Mouse (Mus musculus) left cerebral cortex, postnatal 36 days (tissue): ENCODE measurements at regions not wholly inside any gene's neighbourhood (a gene's known extent, or its start where the extent isn't known, plus 50 kb on each side); places are given as distances from the start of the nearest gene placed in this dataset.

ENCODE experiments used
- DNase-seq, 2 experiments: peaks; one replicate each; pipeline ENCODE4 v3.0.0; 2021 to 2022; ENCODE audit warnings: low spot score in 2 of 2, mixed read lengths in 1 of 2
- intact Hi-C: fragments of 180-260 bp; cut with DNase I; formaldehyde crosslinking; loops from one replicate; pipeline ENCODE4 v1.15.1; 2025

DNA sequence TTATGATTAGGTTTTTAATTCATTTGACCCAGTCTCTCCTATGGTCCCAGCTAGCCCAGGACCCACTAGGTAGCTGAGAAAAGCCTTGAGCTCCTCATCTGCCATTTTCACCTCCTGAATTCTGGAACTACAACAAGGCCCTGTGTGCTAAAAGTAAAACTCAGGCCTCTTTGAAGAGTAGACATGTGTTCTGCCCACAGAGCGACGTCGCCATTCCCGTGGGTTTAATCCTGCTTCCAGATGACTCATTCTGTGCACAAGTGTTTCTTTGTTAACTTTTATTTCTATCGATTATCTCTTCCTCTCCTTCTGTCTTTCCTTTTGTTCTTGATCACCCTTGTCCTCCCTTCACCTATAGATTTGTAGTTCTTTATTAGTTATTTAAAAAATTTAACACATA lies 1046.7 kb upstream of the Apob start:
- peak; percentile 4 to 8 for DNase-seq
- intact Hi-C loops: no loop called here

DNA sequence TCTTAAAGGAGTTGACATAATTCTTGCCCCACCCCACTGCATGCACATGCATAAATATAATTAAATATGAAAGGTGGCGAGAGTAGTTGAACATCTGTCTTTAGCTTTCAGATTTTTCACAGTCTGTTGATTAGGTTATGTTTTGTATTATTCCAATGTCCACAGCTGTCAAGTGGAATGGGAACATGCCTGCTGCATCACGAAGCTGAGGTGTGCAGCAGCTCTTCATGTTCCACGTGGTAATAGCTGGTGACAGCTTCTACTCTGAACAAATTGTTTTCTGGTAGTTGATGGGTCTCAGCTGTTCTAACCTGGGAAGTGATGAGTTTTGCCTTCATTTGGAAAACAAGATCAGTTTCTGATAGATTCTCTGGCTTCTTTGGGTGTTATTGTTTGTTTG lies 1020.8 kb upstream of the Apob start:
- intact Hi-C loops: no loop called here
- DNase-seq: no peak

DNA sequence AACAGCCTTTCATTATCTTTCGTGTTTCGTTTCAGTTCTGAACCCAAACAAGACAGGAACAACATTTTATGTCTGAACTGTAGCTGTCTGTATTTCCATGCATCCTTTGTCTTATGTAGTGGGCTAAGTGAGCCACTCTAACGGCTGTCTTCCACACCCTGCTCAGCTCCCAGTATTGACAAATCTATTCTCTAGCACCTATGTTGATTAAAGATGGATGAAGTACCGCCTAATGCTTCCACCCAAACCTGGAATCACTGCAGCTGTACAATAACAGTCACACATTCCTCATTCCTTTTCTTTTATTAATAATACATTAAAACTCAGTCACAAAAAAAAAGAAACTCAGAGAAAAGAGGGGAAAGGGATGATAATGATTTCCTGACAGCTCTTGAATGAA lies 992.8 kb upstream of the Apob start:
- DNase-seq: no peak
- intact Hi-C loops: no loop called here

DNA sequence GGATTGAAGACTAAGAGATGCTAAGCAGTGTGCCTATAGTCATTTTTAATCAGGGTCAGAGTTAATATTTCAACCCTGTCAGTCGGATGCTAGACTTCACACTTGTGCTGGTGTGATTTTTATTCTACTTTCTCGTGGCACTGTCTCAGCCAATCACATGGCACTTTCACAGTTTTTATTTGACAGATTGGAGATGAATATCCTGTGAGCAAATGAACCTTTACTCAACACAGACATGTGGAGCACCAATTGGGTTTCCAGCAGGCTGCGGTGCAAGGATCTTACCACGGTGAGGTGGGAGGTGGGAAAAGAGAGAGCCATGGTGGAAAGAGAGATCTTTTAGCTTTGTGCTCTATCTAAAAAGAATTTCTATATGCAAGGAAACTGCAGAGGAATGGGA lies 949.0 kb upstream of the Apob start:
- intact Hi-C loops: no loop called here
- DNase-seq: peak; percentile 47 to 64

DNA sequence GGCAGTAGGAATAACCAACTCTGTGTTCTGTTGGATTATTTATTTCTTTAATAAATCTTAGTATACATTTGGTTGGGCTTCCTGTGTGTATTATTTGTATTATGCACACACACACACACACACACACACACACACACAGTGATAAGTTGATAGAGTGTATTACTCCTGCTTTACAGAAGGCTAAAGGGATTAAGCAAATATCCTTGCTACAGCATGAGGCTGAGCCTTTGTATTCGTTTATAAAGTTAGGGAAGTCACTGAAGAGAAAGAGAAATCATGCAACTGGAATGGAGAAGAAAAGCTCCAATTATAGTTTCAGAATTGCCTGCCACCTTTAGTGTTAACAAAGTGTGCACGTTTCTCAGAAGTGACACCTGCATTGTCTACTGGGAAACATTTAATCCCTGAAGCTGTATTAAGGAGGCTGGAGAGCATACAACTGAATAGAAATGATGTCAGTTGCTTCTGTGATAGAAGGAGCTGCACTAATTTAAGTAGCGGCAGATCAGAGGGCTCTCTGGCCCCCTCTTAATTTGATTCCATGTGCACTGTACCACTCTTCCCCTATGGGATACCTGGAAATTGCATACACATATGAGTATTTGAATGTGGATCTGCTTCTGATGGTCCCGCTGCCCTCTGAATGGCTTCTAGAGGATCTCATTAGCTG lies 947.9 kb upstream of the Apob start:
- DNase-seq: no peak
- intact Hi-C loops: no loop called here

DNA sequence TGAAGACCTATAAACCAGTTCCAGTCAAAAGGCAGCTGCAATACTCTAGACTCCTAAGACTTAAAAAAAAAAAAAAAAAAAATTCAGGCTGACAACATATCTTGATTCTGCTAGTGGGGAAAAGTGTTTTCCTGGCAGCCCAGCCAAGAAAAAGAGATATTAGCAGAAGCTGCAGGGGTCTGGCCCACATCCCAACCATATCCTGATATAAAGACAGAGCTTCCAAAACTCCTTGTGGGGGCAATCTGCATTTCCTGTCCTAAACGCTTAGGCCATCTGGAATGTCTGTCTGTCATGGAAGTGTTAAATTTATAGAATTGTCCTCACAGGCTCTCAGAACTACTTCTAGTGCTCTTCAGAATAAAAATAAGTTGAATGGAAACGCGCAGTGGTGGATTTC lies 926.7 kb upstream of the Apob start:
- intact Hi-C loops: no loop called here
- peak in 1 of 2 experiments; percentile 12 for DNase-seq

DNA sequence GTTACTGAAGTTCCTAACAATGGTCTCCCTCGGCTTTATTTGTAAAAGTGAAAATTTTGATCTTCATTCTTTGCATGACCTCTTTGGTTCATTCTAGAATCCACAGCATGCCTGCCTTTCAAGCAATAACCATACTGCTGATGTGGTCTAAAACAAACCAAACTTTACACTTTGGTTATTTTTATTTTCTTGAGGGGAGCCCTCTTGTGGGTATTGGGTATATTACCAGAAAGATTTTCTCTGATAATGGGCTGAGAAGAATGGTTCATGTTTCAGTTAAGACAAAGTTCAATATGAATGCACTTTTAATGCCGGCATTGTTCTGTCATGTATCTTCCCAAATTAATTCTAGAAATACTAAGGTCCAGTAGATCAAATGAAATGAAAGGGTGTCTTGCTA lies 922.9 kb upstream of the Apob start:
- intact Hi-C loops: no loop called here
- no peak for DNase-seq

DNA sequence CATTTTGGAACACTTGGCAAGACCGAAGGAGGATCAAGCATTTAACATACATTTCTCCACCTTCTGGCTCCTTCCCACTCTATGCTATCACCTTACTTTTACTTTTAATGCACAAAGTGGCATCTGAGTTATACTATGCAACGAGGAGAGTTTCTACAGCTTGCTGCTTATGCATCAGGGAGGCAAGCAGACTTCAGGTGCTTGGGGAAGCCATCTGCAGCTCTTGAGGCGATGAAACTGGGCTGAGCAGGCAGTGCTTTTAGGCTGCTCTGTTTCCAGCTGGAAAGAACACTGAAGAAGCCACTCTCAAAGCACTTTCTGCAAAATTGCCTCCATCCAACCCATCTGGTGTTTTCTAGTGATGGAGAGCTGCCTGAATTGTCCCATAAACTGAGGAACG lies 882.9 kb upstream of the Apob start:
- DNase-seq: peak; percentile 24 to 34
- intact Hi-C loops: no loop called here

DNA sequence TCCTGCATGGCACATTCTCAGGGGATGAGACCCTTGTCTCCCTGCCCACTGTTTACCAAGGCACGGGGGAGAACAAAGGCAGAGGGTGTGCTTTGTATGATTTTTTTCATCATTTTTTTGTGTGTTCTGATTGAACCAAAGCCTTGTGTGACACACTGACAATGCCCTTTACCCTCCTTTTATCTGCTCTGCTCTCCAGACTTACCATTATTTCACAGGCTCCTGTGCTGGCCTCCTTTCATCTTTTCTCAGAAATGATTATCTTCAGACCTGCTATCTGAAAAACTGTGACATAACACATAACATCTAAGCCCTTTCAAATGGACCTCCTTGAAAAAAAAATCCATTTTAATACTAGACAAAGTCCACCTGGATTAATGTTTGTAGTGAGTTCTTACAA lies 882.0 kb upstream of the Apob start:
- intact Hi-C loops: no loop called here
- no peak for DNase-seq

DNA sequence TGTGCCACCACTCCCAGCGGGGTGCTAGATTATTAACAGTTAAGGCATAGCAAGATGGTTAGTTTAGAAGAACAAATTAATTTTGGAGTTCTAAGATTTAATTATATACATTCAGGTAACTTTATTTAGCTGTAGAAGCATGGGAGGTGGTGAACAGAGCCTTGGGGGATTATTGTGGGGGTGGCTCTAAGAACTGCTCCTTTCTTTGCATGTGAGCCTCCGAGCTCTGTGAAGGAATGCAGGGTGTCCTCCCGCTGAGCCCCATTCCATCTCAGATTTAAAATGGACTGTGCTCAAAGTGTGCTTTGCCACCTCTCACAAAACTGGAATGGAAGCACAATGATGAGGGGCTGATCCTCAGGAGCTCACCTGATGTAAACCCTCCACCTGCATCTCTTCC lies 881.2 kb upstream of the Apob start:
- intact Hi-C loops: no loop called here
- DNase-seq: no peak

DNA sequence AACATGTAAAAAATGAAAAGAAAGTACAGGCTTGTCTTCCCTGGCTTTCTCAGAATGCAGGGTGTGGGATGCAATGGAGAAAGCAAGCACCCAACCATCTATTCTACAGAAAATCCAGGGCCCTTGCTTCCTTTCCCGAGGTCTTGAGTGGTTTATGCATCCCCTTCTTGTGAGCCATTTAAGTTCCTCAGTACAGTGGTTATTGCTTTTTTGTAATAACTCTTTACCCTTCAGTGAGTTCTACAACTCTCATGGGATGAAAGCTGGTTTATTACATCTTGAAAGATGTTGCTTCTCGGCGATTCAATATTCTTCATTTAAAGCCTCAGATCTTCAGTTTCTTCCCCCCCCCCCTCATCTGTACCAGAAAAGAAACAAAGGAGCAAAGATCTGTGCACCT lies 838.4 kb upstream of the Apob start:
- no peak for DNase-seq
- intact Hi-C loops: no loop called here
